Mouse (Mus musculus) adrenal gland, postnatal 14 days (tissue): ENCODE results near the gene Slc7a10. TPM values are rescaled to one million over a fixed set of nuclear protein-coding genes. Genes with fewer than 3 reads are reported as not detected.

ENCODE experiments used
- DNase-seq: peaks from one replicate; pipeline ENCODE4 v3.0.0; 2021; ENCODE audit warnings: mixed read lengths
- total RNA-seq: library from RNA; stranded (reverse); gene quantifications from 2 replicates; pipeline ENCODE4 v1.2.3, GENCODE M21; 2021

The Slc7a10 gene
- total RNA-seq, 1 experiment from 2014 or later = 3.6 TPM

- peak; percentile 73 for DNase-seq
These were observed 13.7 kb upstream of the Slc7a10 start for GRCm38 (mm10) chr7:35172519-35172918.

GRCm38 (mm10) chr7:35175533-35175932, 10.7 kb upstream of the Slc7a10 start:
- DNase-seq = no peak

GRCm38 (mm10) chr7:35176412-35177381, 9.5 kb upstream of the Slc7a10 start:
- DNase-seq = peak; percentile 58

GRCm38 (mm10) chr7:35184833-35185724, 1.1 kb upstream of the Slc7a10 start:
- peak; percentile 81 for DNase-seq

GRCm38 (mm10) chr7:35189699-35190098, 3.5 kb downstream of the Slc7a10 start:
- DNase-seq = no peak

GRCm38 (mm10) chr7:35191276-35191675, 5.1 kb downstream of the Slc7a10 start:
- DNase-seq = no peak

GRCm38 (mm10) chr7:35197022-35197421, 10.8 kb downstream of the Slc7a10 start:
- DNase-seq = no peak

GRCm38 (mm10) chr7:35198981-35199754, 13.0 kb downstream of the Slc7a10 start:
- DNase-seq = peak; percentile 27

GRCm38 (mm10) chr7:35199755-35200154, 13.6 kb downstream of the Slc7a10 start:
- no peak for DNase-seq

- DNase-seq = no peak
These were observed 25.6 kb downstream of the Slc7a10 start for GRCm38 (mm10) chr7:35211791-35212190.

GRCm38 (mm10) chr7:35214442-35215222, 28.4 kb downstream of the Slc7a10 start:
- DNase-seq = peak; percentile 47

- DNase-seq = peak; percentile 91
These were observed 29.0 kb downstream of the Slc7a10 start, which contains the start of gene Lrp3 for GRCm38 (mm10) chr7:35215225-35215624. TSS of gene Lrp3 (minus strand) at chr7:35215498.

GRCm38 (mm10) chr7:35215731-35216130, 29.5 kb downstream of the Slc7a10 start:
- DNase-seq = no peak

GRCm38 (mm10) chr7:35220694-35221365, 34.6 kb downstream of the Slc7a10 start:
- no peak for DNase-seq

GRCm38 (mm10) chr7:35230333-35230732, 44.1 kb downstream of the Slc7a10 start:
- no peak for DNase-seq

- no peak for DNase-seq
These were observed 46.7 kb downstream of the Slc7a10 start for GRCm38 (mm10) chr7:35232796-35233455.

GRCm38 (mm10) chr7:35233861-35234260, 47.7 kb downstream of the Slc7a10 start:
- no peak for DNase-seq

- DNase-seq = peak; percentile 98
These were observed 48.4 kb downstream of the Slc7a10 start for GRCm38 (mm10) chr7:35234361-35235245.

GRCm38 (mm10) chr7:35235308-35235707, 49.1 kb downstream of the Slc7a10 start:
- peak; percentile 79 for DNase-seq
